Mouse (Mus musculus): ENCODE data around the gene Gm20521. TPM values are rescaled to one million over a fixed set of nuclear protein-coding genes. Genes with fewer than 3 reads are reported as not detected.

Gene Gm20521
- total RNA-seq, 4 experiments from 2014 or later = 0.99 to 9.0 (median 4.4) TPM

GRCm38 (mm10) chr14:54893651-54894181 lies 10.5 kb downstream of the Gm20521 start:
- peak; percentile 99 for DNase-seq

- DNase-seq = no peak
Measured at GRCm38 (mm10) chr14:54894296-54895151, 11.3 kb downstream of the Gm20521 start.

GRCm38 (mm10) chr14:54897445-54897844 lies 14.2 kb downstream of the Gm20521 start:
- DNase-seq = no peak

- DNase-seq = no peak
Measured at GRCm38 (mm10) chr14:54900383-54900782, 17.1 kb downstream of the Gm20521 start.

GRCm38 (mm10) chr14:54903641-54904040 lies 20.4 kb downstream of the Gm20521 start:
- no peak for DNase-seq

GRCm38 (mm10) chr14:54908682-54909081 lies 25.4 kb downstream of the Gm20521 start:
- DNase-seq = no peak

- no peak for DNase-seq
Measured at GRCm38 (mm10) chr14:54912109-54912850, 29.0 kb downstream of the Gm20521 start.

GRCm38 (mm10) chr14:54912886-54913285 lies 29.6 kb downstream of the Gm20521 start, which contains the start of gene Slc22a17:
Gene Slc22a17 (minus strand): TSS chr14:54913132.
- peak; percentile 55 for DNase-seq

GRCm38 (mm10) chr14:54913343-54913742 lies 30.1 kb downstream of the Gm20521 start:
- no peak for DNase-seq

- no peak for DNase-seq
Measured at GRCm38 (mm10) chr14:54920076-54920685, 36.9 kb downstream of the Gm20521 start.

- DNase-seq = no peak
Measured at GRCm38 (mm10) chr14:54924641-54925348, 41.6 kb downstream of the Gm20521 start.

GRCm38 (mm10) chr14:54925349-54926342 lies 42.4 kb downstream of the Gm20521 start, which contains the start of gene Efs:
Gene Efs (minus strand): TSS chr14:54926126.
- peak; percentile 17 for DNase-seq

- DNase-seq = no peak
Measured at GRCm38 (mm10) chr14:54926401-54927158, 43.3 kb downstream of the Gm20521 start.

GRCm38 (mm10) chr14:54927296-54927695 lies 44.1 kb downstream of the Gm20521 start:
- DNase-seq = no peak

GRCm38 (mm10) chr14:54929801-54930200 lies 46.6 kb downstream of the Gm20521 start:
- DNase-seq = no peak

- DNase-seq = no peak
Measured at GRCm38 (mm10) chr14:54930431-54930830, 47.2 kb downstream of the Gm20521 start.

- DNase-seq = no peak
Measured at GRCm38 (mm10) chr14:54932645-54933150, 49.5 kb downstream of the Gm20521 start, which contains the start of gene Il25. Gene Il25 (plus strand): TSS chr14:54932695.

- DNase-seq = no peak
Measured at GRCm38 (mm10) chr14:54935904-54936830, 52.9 kb downstream of the Gm20521 start, which contains the start of gene Cmtm5. Gene Cmtm5 (plus strand): TSS chr14:54936261.
